Mouse (Mus musculus) stomach, embryonic 15.5 days (tissue): ENCODE measurements at regions not wholly inside any gene's neighbourhood (a gene's known extent, or its start where the extent isn't known, plus 50 kb on each side); places are given as distances from the start of the nearest gene placed in this dataset.

Source experiments
- ATAC-seq: fragments of 200-750 bp; cut with Nextera tagmentation; 2 replicates; pipeline ENCODE4 v1.8.0; 2017; ENCODE audit warnings: low read depth, moderate number of reproducible peaks, moderate TSS enrichment; ENCODE audit not compliant: insufficient read depth, low FRiP score
- H3K27ac ChIP-seq: fragments of 300-500 bp; sonication (generic); 2 replicates; pipeline ENCODE4 v1.5.1; 2015; ENCODE audit warnings: mild to moderate bottlenecking, inconsistent platforms
- H3K27me3 ChIP-seq: fragments of 300-500 bp; sonication (generic); replicated peaks from 2 replicates; pipeline ENCODE4 v1.6.1; 2015; ENCODE audit warnings: inconsistent platforms
- H3K36me3 ChIP-seq: fragments of 300-500 bp; sonication (generic); 2 replicates; pipeline ENCODE4 v1.6.1; 2015; ENCODE audit warnings: inconsistent platforms
- H3K4me1 ChIP-seq: fragments of 300-500 bp; sonication (generic); 2 replicates; pipeline ENCODE4 v1.6.1; 2015; ENCODE audit warnings: inconsistent platforms
- H3K4me2 ChIP-seq: fragments of 300-500 bp; sonication (generic); 2 replicates; pipeline ENCODE4 v1.6.1; 2015; ENCODE audit warnings: mild to moderate bottlenecking, inconsistent platforms
- H3K4me3 ChIP-seq: fragments of 300-500 bp; sonication (generic); replicated peaks from 2 replicates; pipeline ENCODE4 v1.5.1; 2015; ENCODE audit warnings: inconsistent platforms
- H3K9ac ChIP-seq: fragments of 300-500 bp; sonication (generic); 2 replicates; pipeline ENCODE4 v1.6.1; 2015; ENCODE audit warnings: inconsistent platforms
- H3K9me3 ChIP-seq: fragments of 300-500 bp; sonication (generic); 2 replicates; pipeline ENCODE4 v1.6.1; 2016; ENCODE audit warnings: inconsistent platforms
- WGBS: fragments of 180-500 bp; shearing (Covaris S2); methylation state at CpG from one replicate; pipeline ENCODE4 v1.1.7; 2015; 5-methylcytosine and 5-hydroxymethylcytosine counted together

GRCm38 (mm10) chr13:106514510-106515169, 422.1 kb downstream of the Ipo11 start:
- Histone ChIP-seq H3K9me3 (no peaks in the 10 kb centered on the region), H3K4me2 (no peak overlapping the region), H3K9ac (no peak overlapping the region), H3K36me3 (no peaks in the 10 kb centered on the region), H3K4me3 (no peak overlapping the region), H3K27me3 (no peaks in the 10 kb centered on the region), H3K4me1 (no peaks in the 10 kb centered on the region), H3K27ac (no peak overlapping the region)
- 69% methylated on average over 5 of the region's 5 CpGs for WGBS
- no peak for ATAC-seq

- Histone ChIP-seq H3K27ac (no peak overlapping the region), H3K4me2 (no peak overlapping the region), H3K36me3 (no peaks in the 10 kb centered on the region), H3K9me3 (no peaks in the 10 kb centered on the region), H3K9ac (no peak overlapping the region), H3K4me3 (no peak overlapping the region), H3K4me1 (no peaks in the 10 kb centered on the region), H3K27me3 (no peaks in the 10 kb centered on the region)
- no peak for ATAC-seq
- WGBS = 59% methylated on average over 4 of the region's 4 CpGs
Observed at GRCm38 (mm10) chr13:106513669-106514068, 423.1 kb downstream of the Ipo11 start.

DNA sequence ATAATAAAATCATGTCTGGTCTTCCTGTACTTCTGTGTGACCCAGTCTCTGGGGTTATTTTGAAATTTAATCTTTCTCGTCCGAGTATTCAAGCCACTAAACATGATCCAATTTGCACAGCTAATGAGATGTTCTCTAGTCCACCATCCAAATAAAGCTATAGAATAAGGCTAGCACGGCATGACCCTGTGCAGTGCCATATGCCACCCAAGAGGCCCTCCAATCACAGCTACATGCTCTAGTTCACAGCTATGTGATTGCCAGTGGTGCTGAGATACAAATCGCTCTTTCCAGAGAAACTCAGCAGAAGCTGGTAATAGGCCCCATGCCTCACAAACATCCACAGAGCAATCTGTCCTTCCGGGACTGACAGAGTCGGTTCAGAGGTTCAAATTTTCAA, 426.3 kb downstream of the Ipo11 start:
- Histone ChIP-seq H3K9ac (no peak overlapping the region), H3K27ac (no peak overlapping the region), H3K4me3 (no peak overlapping the region), H3K4me2 (no peak overlapping the region), H3K36me3 (no peaks in the 10 kb centered on the region), H3K4me1 (no peaks in the 10 kb centered on the region), H3K9me3 (no peaks in the 10 kb centered on the region), H3K27me3 (no peaks in the 10 kb centered on the region)
- WGBS = 77% methylated on average over 6 of the region's 6 CpGs
- no peak for ATAC-seq

GRCm38 (mm10) chr13:106501273-106501672, 435.5 kb downstream of the Ipo11 start:
- Histone ChIP-seq H3K27ac (0 out of 2 replicates have a peak overlapping the region, but pooled peaks have one; percentile 6), H3K4me3 (no peak overlapping the region), H3K9me3 (no peaks in the 10 kb centered on the region), H3K4me1 (no peaks in the 10 kb centered on the region), H3K36me3 (no peaks in the 10 kb centered on the region), H3K9ac (no peak overlapping the region), H3K4me2 (no peak overlapping the region), H3K27me3 (no peaks in the 10 kb centered on the region)
- 20% methylated on average over 6 of the region's 6 CpGs for WGBS
- ATAC-seq = peak; percentile 47; the same call in 1 of the 2 replicates

GRCm38 (mm10) chr13:106471264-106471663, 465.5 kb downstream of the Ipo11 start:
- Histone ChIP-seq H3K27me3 (no peaks in the 10 kb centered on the region), H3K4me1 (no peaks in the 10 kb centered on the region), H3K9ac (no peak overlapping the region), H3K36me3 (no peaks in the 10 kb centered on the region), H3K9me3 (no peaks in the 10 kb centered on the region), H3K27ac (no peak overlapping the region), H3K4me3 (no peak overlapping the region), H3K4me2 (no peak overlapping the region)
- WGBS = 39% methylated on average over 4 of the region's 4 CpGs
- ATAC-seq = no peak

GRCm38 (mm10) chr13:106454366-106454927, 482.3 kb downstream of the Ipo11 start:
- no peaks in the 10 kb centered on the region for H3K27me3 ChIP-seq
- ATAC-seq = no peak
- no peak overlapping the region for H3K4me3 ChIP-seq
- no peak overlapping the region for H3K27ac ChIP-seq
- H3K36me3 ChIP-seq = no peaks in the 10 kb centered on the region
- H3K9me3 ChIP-seq = no peaks in the 10 kb centered on the region
- 82% methylated on average over 6 of the region's 6 CpGs for WGBS
- H3K9ac ChIP-seq = no peak overlapping the region
- H3K4me1 ChIP-seq = no peaks in the 10 kb centered on the region
- H3K4me2 ChIP-seq = no peak overlapping the region

- Histone ChIP-seq H3K4me1 (no peaks in the 10 kb centered on the region), H3K9me3 (no peaks in the 10 kb centered on the region), H3K27me3 (no peaks in the 10 kb centered on the region), H3K27ac (no peak overlapping the region), H3K9ac (no peak overlapping the region), H3K4me2 (no peak overlapping the region), H3K4me3 (no peak overlapping the region), H3K36me3 (no peaks in the 10 kb centered on the region)
- ATAC-seq = no peak
- WGBS = 50% methylated on average over 3 of the region's 3 CpGs
Observed at GRCm38 (mm10) chr13:106432165-106432564, 504.6 kb downstream of the Ipo11 start.

DNA sequence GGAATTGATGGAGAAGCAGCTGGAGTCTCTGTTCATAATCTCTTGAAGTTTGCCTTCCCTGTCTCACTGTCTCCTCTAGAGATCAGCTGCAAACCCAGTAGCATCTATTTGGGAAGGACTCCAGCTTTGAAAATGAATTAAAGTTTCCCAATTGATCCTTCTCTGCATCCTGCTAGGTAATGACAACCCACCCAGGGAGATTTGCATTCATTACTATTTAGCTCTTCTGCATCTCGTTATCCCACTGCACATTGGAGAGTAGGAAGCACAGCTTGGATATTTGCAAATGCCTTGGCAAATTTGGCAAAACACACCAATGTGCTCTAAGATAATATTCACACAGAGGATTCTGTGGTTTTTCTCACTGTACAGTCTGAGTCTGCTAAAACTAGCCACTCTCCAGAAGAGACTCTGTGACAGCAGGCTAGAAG, 530.1 kb downstream of the Ipo11 start:
- 57% methylated on average over 1 of the region's 1 CpGs for WGBS

GRCm38 (mm10) chr13:106392642-106393041, 544.1 kb downstream of the Ipo11 start:
- H3K4me3 ChIP-seq = no peak overlapping the region
- H3K4me1 ChIP-seq = no peaks in the 10 kb centered on the region
- no peak for ATAC-seq
- no peaks in the 10 kb centered on the region for H3K36me3 ChIP-seq
- H3K4me2 ChIP-seq = no peak overlapping the region
- 70% methylated on average over 8 of the region's 8 CpGs for WGBS
- no peak overlapping the region for H3K9ac ChIP-seq
- no peaks in the 10 kb centered on the region for H3K9me3 ChIP-seq
- H3K27ac ChIP-seq = no peak overlapping the region
- H3K27me3 ChIP-seq = no peaks in the 10 kb centered on the region

More for the DNA sequence above, 530.1 kb downstream of the Ipo11 start:
- H3K27me3 ChIP-seq = no peaks in the 10 kb centered on the region
- H3K36me3 ChIP-seq = no peaks in the 10 kb centered on the region
- no peak for ATAC-seq
- H3K4me1 ChIP-seq = no peaks in the 10 kb centered on the region
- H3K27ac ChIP-seq = no peak overlapping the region
- no peak overlapping the region for H3K4me3 ChIP-seq
- H3K9me3 ChIP-seq = no peaks in the 10 kb centered on the region
- H3K4me2 ChIP-seq = no peak overlapping the region
- no peak overlapping the region for H3K9ac ChIP-seq

DNA sequence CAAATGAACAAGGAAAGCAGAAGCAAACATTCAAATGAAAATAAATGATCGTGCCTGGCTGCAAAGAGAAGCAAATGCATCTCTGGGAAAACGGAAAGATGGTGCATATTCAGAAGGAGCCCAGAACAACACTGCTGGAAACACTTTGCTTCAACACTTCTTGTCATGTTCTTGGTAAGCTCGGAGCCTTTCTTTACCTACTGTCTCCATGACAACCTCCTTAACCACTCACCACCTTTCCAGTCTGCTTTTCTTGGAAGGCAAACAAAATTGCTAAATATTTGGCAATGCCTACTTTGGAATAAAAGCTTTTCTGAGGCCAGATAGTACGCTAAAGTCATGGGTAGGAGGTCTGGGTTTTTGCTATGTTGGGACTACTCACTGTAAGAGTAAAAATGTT, 548.1 kb downstream of the Ipo11 start:
- H3K9ac ChIP-seq = no peak overlapping the region
- H3K9me3 ChIP-seq = no peaks in the 10 kb centered on the region
- no peaks in the 10 kb centered on the region for H3K4me1 ChIP-seq
- no peaks in the 10 kb centered on the region for H3K27me3 ChIP-seq
- H3K36me3 ChIP-seq = no peaks in the 10 kb centered on the region
- H3K27ac ChIP-seq = no peak overlapping the region
- WGBS = 58% methylated on average over 4 of the region's 4 CpGs
- H3K4me2 ChIP-seq = no peak overlapping the region
- H3K4me3 ChIP-seq = no peak overlapping the region
- no peak for ATAC-seq

- no peaks in the 10 kb centered on the region for H3K36me3 ChIP-seq
- H3K4me3 ChIP-seq = no peak overlapping the region
- H3K27ac ChIP-seq = no peak overlapping the region
- H3K9me3 ChIP-seq = no peaks in the 10 kb centered on the region
- 76% methylated on average over 7 of the region's 7 CpGs for WGBS
- H3K4me1 ChIP-seq = no peaks in the 10 kb centered on the region
- H3K27me3 ChIP-seq = no peaks in the 10 kb centered on the region
- H3K4me2 ChIP-seq = no peak overlapping the region
- no peak for ATAC-seq
- H3K9ac ChIP-seq = no peak overlapping the region
Observed at GRCm38 (mm10) chr13:106367589-106367988, 569.2 kb downstream of the Ipo11 start.

- no peak overlapping the region for H3K4me3 ChIP-seq
- no peaks in the 10 kb centered on the region for H3K27me3 ChIP-seq
- no peaks in the 10 kb centered on the region for H3K4me1 ChIP-seq
- H3K27ac ChIP-seq = no peak overlapping the region
- WGBS = 81% methylated on average over 4 of the region's 4 CpGs
- no peak overlapping the region for H3K9ac ChIP-seq
- H3K4me2 ChIP-seq = no peak overlapping the region
- no peak for ATAC-seq
- H3K36me3 ChIP-seq = no peaks in the 10 kb centered on the region
- no peaks in the 10 kb centered on the region for H3K9me3 ChIP-seq
Observed at GRCm38 (mm10) chr13:106352614-106353409, 583.9 kb downstream of the Ipo11 start.
